Mouse (Mus musculus) thymus, adult 2 months (tissue): ENCODE measurements around the gene Ncdn.

ENCODE experiments used
- CTCF ChIP-seq: fragments of 200-500 bp; IDR thresholded peaks from 2 replicates; pipeline ENCODE4 v1.5.1; 2012; ENCODE audit warnings: mild to moderate bottlenecking, control low read depth, low read length, moderate library complexity, borderline replicate concordance; ENCODE audit not compliant: control insufficient read depth, poor library complexity, insufficient read depth; ENCODE audit errors: extremely low read depth
- POLR2A ChIP-seq: fragments of 200-500 bp; IDR thresholded peaks from 2 replicates; pipeline ENCODE4 v1.6.1; 2012; ENCODE audit warnings: mild to moderate bottlenecking, low read length, control low read depth, moderate library complexity; ENCODE audit not compliant: control insufficient read depth, poor library complexity, insufficient read depth; ENCODE audit errors: extremely low read depth

DNA sequence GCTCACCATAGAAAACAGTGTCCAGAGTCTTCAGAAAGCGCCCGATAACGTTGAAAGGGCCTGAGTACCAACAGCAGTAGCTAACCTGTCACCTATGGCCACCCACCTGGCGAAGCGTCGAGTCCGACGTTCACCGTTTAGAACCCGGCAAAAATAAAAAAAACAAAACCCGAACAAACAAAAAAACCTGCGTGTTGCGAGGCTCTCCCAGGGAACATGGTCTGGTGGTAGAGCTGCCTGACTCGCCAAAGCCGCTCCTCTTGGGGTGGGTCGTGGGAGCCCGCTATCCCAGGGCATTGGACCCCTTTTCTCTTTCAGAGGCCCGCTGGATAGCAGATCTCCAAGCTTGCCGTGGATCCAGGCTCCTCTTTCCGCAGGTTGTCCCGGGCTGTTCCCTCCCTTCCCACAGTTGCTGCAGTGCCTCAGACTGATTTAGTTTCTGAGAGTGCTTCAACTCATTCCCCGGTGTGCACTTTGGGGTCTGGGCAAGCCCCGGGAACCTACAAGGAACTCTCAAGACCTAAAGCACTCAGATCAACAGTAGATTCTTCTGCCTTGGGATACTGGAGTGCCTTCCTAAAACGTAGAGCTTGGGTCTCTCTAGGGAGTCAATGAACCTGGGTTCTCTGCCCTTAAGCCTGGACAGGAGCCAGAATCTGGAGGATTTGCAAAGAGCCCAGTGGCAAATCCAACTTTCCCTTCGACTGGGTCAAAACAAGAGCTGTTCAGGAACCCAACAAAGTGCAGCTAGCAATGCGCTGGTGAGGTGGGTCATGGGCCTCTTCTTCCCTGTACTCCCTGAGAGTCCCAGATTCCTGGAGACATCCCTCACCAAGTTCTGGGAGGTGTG is 20.5 kb downstream of the Ncdn start:
- TF ChIP-seq CTCF (no peak), POLR2A (no peak)
